Mouse (Mus musculus) hindbrain, embryonic 10.5 days (tissue): Measurements from ENCODE around the gene Smco2. TPM values are rescaled to one million over a fixed set of nuclear protein-coding genes. Genes with fewer than 3 reads are reported as not detected.

Experiments used
- DNase-seq: peaks from one replicate; pipeline ENCODE4 v3.0.0-alpha.2; 2017; ENCODE audit warnings: low spot score
- H3K27ac ChIP-seq: fragments of 300-500 bp; sonication (generic); 2 replicates; pipeline ENCODE4 v1.5.1; 2016; ENCODE audit warnings: mild to moderate bottlenecking, moderate library complexity
- H3K27me3 ChIP-seq: fragments of 300-500 bp; sonication (generic); 2 replicates; pipeline ENCODE4 v1.6.1; 2016; ENCODE audit warnings: mild to moderate bottlenecking; ENCODE audit not compliant: poor library complexity, insufficient read depth, severe bottlenecking
- H3K36me3 ChIP-seq: fragments of 300-500 bp; sonication (generic); 2 replicates; pipeline ENCODE4 v1.6.1; 2016; ENCODE audit warnings: mild to moderate bottlenecking, moderate library complexity
- H3K4me1 ChIP-seq: fragments of 300-500 bp; sonication (generic); replicated peaks from 2 replicates; pipeline ENCODE4 v1.6.1; 2016; ENCODE audit warnings: mild to moderate bottlenecking
- H3K4me3 ChIP-seq: fragments of 300-500 bp; sonication (generic); 2 replicates; pipeline ENCODE4 v1.5.1; 2016; ENCODE audit warnings: mild to moderate bottlenecking, moderate library complexity
- H3K9me3 ChIP-seq: fragments of 300-500 bp; sonication (generic); 2 replicates; pipeline ENCODE4 v1.6.1; 2016; ENCODE audit warnings: mild to moderate bottlenecking, moderate library complexity
- WGBS: fragments of 180-500 bp; shearing (Covaris S2); methylation state at CpG from one replicate; pipeline ENCODE4 v1.1.7; 2016; 5-methylcytosine and 5-hydroxymethylcytosine counted together
- polyA plus RNA-seq: library from polyadenylated mRNA; unstranded; fragments of >200 nt; fragmentation: Nextera tagmentation; extraction: Ambion mirVana; gene quantifications from 2 replicates; pipeline ENCODE4 v1.2.1, GENCODE M21; 2016

Smco2 gene
- polyA plus RNA-seq, 1 experiment from 2014 or later = not detected

DNA sequence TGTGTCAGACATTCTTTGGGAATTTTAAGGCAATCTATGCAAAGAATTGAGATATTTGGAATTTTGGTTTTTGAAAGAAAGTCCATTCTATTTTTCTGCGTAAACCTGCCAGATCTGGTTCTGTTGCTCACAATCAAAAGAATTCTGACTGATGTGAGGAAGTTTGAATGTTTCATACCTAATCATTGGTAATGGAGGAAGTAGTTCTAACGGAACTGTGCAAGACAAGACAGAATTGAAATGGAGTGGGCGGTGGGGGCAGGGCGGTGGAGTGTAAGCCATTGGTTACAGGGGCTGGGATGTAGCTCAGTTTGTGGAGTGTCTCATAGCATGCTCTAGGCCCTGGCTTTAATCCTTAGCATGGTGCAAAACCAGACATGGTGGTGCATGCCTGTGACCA, 22.1 kb downstream of the Smco2 start:
- Histone ChIP-seq H3K36me3 (no peaks in the 10 kb centered on the region), H3K27me3 (no peaks in the 10 kb centered on the region), H3K27ac (no peak overlapping the region), H3K9me3 (peaks cover 5% of the 10 kb centered on the region), H3K4me3 (no peak overlapping the region), H3K4me1 (no peaks in the 10 kb centered on the region)
- DNase-seq = no peak
- 91% methylated on average over 4 of the region's 4 CpGs for WGBS

DNA sequence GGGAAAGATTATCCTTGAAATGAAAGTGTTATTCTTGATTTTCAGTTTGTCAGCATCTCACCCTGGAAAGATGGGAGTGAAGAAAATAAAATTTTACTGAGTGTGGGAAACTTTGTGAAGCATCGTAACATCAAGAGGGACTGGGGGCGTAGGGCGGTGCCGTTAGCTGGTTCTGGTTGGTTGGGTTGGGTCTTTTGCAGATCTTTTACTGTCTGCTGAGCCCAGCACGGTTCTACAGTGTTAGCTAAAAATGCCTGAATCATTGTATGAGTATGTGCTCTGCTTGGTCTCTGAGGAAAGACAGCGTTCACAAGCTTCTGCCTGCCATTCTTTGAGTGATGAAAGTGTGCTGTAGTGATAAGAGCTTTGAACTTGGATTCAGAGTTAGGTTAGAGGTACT, 24.5 kb downstream of the Smco2 start:
- WGBS = 83% methylated on average over 6 of the region's 6 CpGs
- peaks cover 8% of the 10 kb centered on the region for H3K4me1 ChIP-seq
- H3K9me3 ChIP-seq = peaks cover 11% of the 10 kb centered on the region
- H3K27me3 ChIP-seq = no peaks in the 10 kb centered on the region
- no peaks in the 10 kb centered on the region for H3K36me3 ChIP-seq
- no peak for DNase-seq
- H3K27ac ChIP-seq = no peak overlapping the region
- no peak overlapping the region for H3K4me3 ChIP-seq

DNA sequence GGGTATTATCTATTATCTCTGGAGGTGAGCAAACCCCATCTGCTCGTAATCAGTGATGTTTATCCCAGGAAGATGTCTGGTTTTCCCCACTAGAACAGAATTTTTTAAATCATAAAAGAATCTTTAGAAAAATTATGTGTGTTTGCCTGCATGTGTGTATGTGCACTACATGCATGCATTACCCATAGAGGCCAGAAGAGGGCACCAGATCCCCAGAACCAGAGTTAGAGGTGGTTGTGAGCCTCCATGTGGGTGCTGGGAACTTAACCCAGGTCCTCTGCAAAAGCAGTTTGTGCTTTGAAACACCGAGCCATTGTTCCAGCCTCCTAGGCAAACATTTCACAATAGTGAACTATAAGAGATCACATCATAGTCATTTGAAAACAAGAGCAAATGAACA, 26.9 kb downstream of the Smco2 start:
- Histone ChIP-seq H3K9me3 (peaks cover 11% of the 10 kb centered on the region), H3K27me3 (no peaks in the 10 kb centered on the region), H3K36me3 (no peaks in the 10 kb centered on the region), H3K4me1 (peaks cover 11% of the 10 kb centered on the region), H3K27ac (no peak overlapping the region), H3K4me3 (no peak overlapping the region)
- 92% methylated on average over 2 of the region's 2 CpGs for WGBS
- no peak for DNase-seq

DNA sequence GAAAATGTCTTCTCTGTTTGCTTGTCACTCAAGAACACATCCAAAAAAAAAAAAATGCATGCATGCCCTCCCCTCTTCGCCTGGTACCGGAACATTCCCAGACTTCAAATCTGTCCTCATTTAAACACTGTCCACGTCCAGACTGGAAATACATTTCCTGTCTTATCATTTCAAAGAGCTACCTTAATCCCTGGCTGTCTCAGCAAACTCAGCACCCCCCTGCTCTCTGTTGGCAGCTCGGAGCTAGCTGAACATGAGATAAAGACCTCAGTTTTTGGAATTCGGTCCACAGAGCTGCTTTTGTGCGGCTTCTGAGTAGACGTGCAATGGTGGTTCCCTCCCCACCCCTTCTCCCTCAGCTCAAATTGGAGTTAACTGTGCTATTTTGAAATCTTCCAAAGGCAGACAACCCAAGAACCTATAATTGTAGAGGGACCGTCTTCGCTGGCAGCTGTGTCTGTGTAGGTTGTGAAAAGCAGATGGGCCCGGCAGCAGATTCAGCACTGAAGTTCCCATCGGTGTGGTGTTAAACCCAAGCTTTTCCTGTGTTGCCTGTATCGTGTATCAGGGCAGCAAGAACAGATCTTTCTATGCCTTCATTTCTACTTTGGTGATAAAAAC, 27.6 kb downstream of the Smco2 start:
- no peak for DNase-seq
- 93% methylated on average over 12 of the region's 12 CpGs for WGBS

DNA sequence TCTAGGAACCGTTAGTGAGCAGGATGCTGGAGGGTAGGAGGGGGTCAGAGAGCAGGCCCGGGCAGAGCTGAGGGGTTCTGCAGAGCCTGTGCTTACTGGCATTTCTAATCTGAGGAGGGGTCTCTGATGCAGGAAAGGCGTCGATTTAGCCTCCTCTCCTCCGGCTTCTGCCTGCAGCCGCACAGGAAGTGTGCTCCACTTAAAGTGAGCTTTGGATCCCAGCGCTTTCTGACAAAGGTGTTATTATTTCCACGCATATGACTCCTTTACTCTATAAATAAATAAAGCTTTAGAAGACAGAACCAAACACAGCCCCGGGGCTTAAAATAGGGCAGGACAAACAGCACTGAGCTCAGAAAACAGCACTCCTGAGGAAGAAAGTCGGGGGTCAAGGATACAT, 29.0 kb downstream of the Smco2 start:
- Histone ChIP-seq H3K27me3 (no peaks in the 10 kb centered on the region), H3K36me3 (no peaks in the 10 kb centered on the region), H3K4me3 (no peak overlapping the region), H3K9me3 (peaks cover 11% of the 10 kb centered on the region), H3K27ac (no peak overlapping the region), H3K4me1 (peaks cover 11% of the 10 kb centered on the region)
- 50% methylated on average over 10 of the region's 10 CpGs for WGBS
- no peak for DNase-seq

More for the DNA sequence above, 27.6 kb downstream of the Smco2 start:
- Histone ChIP-seq H3K4me1 (peaks cover 11% of the 10 kb centered on the region), H3K36me3 (no peaks in the 10 kb centered on the region), H3K4me3 (no peak overlapping the region), H3K27me3 (no peaks in the 10 kb centered on the region), H3K27ac (no peak overlapping the region), H3K9me3 (peaks cover 11% of the 10 kb centered on the region)

DNA sequence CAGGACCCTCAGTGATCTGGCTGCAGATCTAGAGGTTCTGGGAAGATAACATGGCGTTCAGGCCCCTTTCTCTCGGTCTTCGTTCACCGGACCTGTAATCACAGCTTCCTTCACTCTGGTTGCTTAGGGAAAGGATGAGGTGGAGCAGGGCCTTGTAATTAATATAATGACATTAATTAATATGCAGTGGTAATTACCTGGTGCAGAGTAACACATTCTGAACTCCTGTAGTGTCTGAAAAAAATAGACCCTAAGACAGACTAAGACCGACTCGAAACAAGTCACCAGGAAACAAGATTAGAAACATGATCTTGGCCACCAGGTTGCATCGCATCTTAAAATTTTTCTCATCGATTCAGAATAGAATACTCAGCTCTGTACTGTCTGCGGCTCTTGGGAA, 30.0 kb downstream of the Smco2 start:
- no peak overlapping the region for H3K27ac ChIP-seq
- WGBS = 90% methylated on average over 9 of the region's 9 CpGs
- H3K4me3 ChIP-seq = no peak overlapping the region
- H3K4me1 ChIP-seq = peaks cover 18% of the 10 kb centered on the region
- no peak for DNase-seq
- peaks cover 11% of the 10 kb centered on the region for H3K9me3 ChIP-seq
- no peaks in the 10 kb centered on the region for H3K27me3 ChIP-seq
- no peaks in the 10 kb centered on the region for H3K36me3 ChIP-seq

DNA sequence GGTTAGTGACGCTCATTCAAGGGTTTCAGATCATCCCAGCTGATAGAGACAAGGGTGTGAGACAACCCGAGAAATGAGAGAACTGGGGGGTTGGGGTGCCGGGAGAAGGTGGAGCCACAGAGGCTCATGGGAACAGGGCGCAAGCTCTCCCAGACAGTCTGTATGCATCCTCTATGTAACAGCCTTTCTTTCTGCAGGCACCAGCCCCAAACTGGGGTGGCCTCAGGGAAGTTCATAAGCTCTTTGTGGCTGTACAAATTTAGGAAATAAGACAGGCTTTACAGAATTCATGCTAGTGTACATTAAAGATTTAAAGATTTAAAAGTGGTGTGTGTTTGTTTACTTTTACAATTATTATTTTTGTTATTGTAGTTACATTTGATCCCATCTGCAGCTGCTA, 30.4 kb downstream of the Smco2 start:
- 83% methylated on average over 4 of the region's 4 CpGs for WGBS
- peaks cover 22% of the 10 kb centered on the region for H3K4me1 ChIP-seq
- no peak for DNase-seq
- H3K27ac ChIP-seq = no peak overlapping the region
- no peaks in the 10 kb centered on the region for H3K27me3 ChIP-seq
- H3K9me3 ChIP-seq = peaks cover 11% of the 10 kb centered on the region
- no peaks in the 10 kb centered on the region for H3K36me3 ChIP-seq
- no peak overlapping the region for H3K4me3 ChIP-seq

DNA sequence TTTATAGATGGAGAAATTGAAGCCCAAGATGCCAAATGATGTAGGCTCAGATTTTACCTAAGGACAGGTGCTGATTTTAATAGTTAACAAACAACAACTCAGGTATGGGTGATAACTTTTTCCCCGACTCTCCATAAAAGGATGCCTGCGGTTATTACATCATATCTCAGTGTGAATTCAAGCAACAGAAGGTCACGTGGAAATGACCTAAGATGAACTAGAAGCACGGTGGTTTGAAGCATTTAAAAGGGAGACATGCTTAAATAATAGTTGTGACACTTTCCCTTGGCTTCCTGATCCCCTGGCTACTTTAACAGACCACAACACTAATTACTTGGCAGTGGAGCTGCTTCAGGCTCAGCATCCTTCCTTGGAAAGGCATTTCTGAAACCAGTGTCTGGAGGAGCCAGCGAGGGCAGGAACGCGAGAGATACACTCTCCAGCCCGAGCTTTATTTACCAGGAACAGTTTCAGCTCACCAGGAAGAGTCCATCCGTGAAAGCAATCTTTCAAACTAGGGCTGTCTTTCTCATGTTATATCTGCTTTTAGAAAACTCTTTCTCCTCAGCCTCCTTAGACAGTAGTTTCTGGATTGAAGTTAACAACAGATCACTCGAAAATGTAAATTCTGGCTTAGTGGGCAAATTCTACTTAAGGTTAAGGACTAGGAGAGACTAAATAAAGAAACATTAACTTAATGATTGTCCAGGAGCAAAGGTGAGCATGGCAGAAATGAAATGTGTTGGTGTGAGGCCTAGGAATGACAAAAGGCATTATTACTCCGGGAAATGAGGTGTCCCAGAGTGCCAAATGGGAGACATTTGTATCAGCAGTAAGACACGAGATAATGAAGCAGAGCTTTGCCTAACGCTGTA, 32.2 kb downstream of the Smco2 start:
- Histone ChIP-seq H3K4me1 (peaks cover 38% of the 10 kb centered on the region), H3K4me3 (no peak overlapping the region), H3K27ac (no peak overlapping the region), H3K9me3 (peaks cover 5% of the 10 kb centered on the region), H3K36me3 (no peaks in the 10 kb centered on the region), H3K27me3 (no peaks in the 10 kb centered on the region)
- no peak for DNase-seq
- WGBS = 70% methylated on average over 13 of the region's 13 CpGs

DNA sequence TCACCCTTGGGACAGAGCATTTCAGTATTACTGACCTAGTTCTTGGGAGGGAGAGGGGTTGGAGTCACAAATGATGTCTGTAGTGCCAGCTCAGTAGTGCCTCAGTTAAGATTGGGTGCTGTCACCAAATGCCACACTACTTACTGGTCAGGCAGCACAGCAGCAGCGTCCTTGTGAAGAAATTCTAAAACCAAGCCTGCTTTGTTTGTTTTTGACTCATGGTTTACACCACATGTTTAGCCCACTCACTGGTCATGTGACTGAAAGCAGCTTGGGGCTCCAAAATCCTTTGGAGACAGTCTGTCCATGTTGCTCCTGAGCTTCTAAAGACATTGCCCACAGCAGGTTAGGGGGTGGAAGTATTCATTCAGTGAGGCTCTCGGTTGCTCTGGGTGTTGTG, 33.5 kb downstream of the Smco2 start:
- Histone ChIP-seq H3K27ac (no peak overlapping the region), H3K27me3 (no peaks in the 10 kb centered on the region), H3K36me3 (no peaks in the 10 kb centered on the region), H3K9me3 (no peaks in the 10 kb centered on the region), H3K4me3 (no peak overlapping the region), H3K4me1 (peaks cover 48% of the 10 kb centered on the region)
- 63% methylated on average over 2 of the region's 2 CpGs for WGBS
- no peak for DNase-seq

DNA sequence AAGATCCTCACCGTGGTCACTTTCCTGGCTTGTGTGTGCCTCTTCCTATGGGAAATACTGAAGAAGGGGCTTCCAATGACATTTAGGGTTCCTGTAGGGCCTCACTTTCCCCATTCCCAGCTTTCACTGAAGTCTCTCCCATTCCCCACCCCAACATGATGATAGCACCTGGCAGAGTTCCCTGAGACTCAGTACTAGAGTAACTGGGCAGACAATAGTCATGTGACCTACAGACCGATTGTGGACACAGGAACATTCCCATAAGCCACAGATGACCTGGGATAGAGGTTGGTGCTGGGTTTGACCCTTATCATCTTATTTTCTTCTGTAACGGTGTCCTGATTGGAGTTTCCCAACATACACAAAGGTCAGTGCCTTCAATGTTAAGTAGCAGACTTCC, 34.3 kb downstream of the Smco2 start:
- peaks cover 48% of the 10 kb centered on the region for H3K4me1 ChIP-seq
- WGBS = 93% methylated on average over 3 of the region's 3 CpGs
- no peak for DNase-seq

DNA sequence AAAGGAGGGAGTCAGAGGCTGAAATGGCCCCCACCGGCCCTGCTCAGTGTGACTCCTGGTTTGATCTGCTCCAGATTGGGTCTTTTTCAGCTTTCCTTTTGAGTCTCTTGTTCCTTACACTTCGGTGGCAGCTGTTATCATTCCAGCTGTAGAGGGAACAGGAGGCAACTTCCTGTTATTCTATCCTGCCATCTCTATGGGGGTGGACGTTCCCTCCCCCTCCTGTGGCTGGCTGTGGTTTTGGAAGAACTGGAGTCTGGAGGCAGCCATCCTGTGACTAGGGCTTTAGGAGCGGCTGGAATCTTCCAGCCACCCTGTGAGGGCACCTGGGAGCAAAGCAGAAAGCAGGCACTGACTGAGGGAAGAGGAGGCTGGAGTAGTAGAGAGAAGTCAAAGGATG, 34.9 kb downstream of the Smco2 start:
- 28% methylated on average over 4 of the region's 4 CpGs for WGBS
- Histone ChIP-seq H3K27me3 (peaks cover 5% of the 10 kb centered on the region; the same call in 1 of the 2 replicates), H3K27ac (peak overlapping the region; percentile 71), H3K36me3 (no peaks in the 10 kb centered on the region), H3K9me3 (no peaks in the 10 kb centered on the region), H3K4me1 (peaks cover 55% of the 10 kb centered on the region), H3K4me3 (no peak overlapping the region)
- no peak for DNase-seq

More for the DNA sequence above, 34.3 kb downstream of the Smco2 start:
- H3K9me3 ChIP-seq = no peaks in the 10 kb centered on the region
- H3K27me3 ChIP-seq = peaks cover 1% of the 10 kb centered on the region; the same call in 1 of the 2 replicates
- H3K4me3 ChIP-seq = no peak overlapping the region
- H3K36me3 ChIP-seq = no peaks in the 10 kb centered on the region
- 0 out of 2 replicates have a peak overlapping the region, but pooled peaks have one; percentile 71 for H3K27ac ChIP-seq

DNA sequence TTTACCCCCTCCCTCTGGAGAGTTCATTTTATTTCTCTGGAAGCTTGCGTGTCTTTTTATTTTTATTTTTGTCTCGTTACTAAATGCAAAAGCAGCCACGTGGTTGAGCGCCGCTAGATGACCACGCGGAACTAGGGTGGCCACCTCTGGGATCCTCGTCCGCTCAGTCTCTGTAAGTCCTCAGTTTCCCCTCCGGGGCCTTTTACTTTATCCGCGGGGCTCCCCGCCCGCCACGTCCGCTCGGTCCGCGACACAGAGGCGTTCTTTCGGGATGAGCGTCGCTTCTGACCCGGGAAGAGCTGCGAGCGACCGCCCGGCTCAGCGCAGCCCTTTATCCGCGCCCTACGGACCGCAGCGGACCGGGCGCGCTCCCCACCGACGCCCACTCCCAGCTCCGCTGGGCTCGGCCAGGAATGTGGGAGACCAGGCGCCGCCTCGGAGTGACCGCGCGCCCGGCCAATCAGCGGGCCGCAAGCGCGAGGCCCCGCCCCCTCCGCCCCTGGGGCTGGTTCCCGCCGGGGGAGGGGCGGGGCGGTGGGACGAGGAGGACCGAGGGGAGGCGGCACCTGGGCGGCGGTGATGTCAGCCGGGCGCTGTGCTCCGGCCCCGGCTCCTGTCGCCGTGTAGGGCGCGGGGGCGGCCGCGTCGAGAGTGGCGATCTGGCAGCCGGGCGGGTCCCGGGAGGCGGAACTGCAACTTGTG, 38.2 kb downstream of the Smco2 start, which contains the start of gene Ppfibp1:
Gene Ppfibp1, plus strand, starts transcription at position 530 of the 702 bp plus-strand sequence.
- peak; percentile 91 for DNase-seq
- WGBS = under 1% methylated on average over 77 of the region's 80 CpGs
- Histone ChIP-seq H3K4me1 (peaks cover 70% of the 10 kb centered on the region), H3K4me3 (peak within 1 kb of the TSS; percentile 82), H3K36me3 (no peaks in the 10 kb centered on the region), H3K27ac (peak within 1 kb of the TSS; percentile 93), H3K9me3 (no peaks in the 10 kb centered on the region), H3K27me3 (peaks cover 5% of the 10 kb centered on the region; the same call in 1 of the 2 replicates)
